Mouse (Mus musculus) bone marrow, adult 2 months (tissue): ENCODE results near the gene Vamp5. TPM values are rescaled to one million over a fixed set of nuclear protein-coding genes. Genes with fewer than 3 reads are reported as not detected.

Source experiments
- H3K27ac ChIP-seq: fragments of 200-500 bp; 2 replicates; pipeline ENCODE4 v1.5.1; 2012; ENCODE audit warnings: low read depth, mild to moderate bottlenecking, control low read depth, inconsistent platforms, low read length; ENCODE audit not compliant: control insufficient read depth, poor library complexity, insufficient read depth
- H3K4me1 ChIP-seq: fragments of 200-500 bp; 2 replicates; pipeline ENCODE4 v1.6.1; 2011; ENCODE audit warnings: low read length; ENCODE audit not compliant: control insufficient read depth, insufficient read depth
- H3K4me3 ChIP-seq: fragments of 200-500 bp; replicated peaks from 2 replicates; pipeline ENCODE3; 2011; ENCODE audit warnings: mild to moderate bottlenecking, low read depth, low read length, control low read depth; ENCODE audit not compliant: control insufficient read depth
- CTCF ChIP-seq: fragments of 200-500 bp; IDR thresholded peaks from 2 replicates; pipeline ENCODE4 v1.5.1; 2011; ENCODE audit warnings: low read length, control low read depth; ENCODE audit not compliant: control insufficient read depth, insufficient read depth
- POLR2A ChIP-seq: fragments of 200-500 bp; IDR thresholded peaks from 2 replicates; pipeline ENCODE4 v1.6.1; 2011; ENCODE audit warnings: low read depth, mild to moderate bottlenecking, control low read depth, low read length, borderline replicate concordance; ENCODE audit not compliant: control insufficient read depth
- WGBS: fragments of 180-500 bp; shearing (Covaris S2); methylation state at CpG from one replicate; pipeline ENCODE4 v1.1.7; 2018; 5-methylcytosine and 5-hydroxymethylcytosine counted together
- polyA plus RNA-seq: library from polyadenylated mRNA; stranded (reverse); fragments of >200 nt; gene quantifications from 2 replicates; pipeline ENCODE4 v1.2.4, GENCODE M21; 2011; ENCODE audit warnings: low replicate concordance; ENCODE audit not compliant: missing spikeins, insufficient read depth, insufficient read length

The Vamp5 gene
- polyA plus RNA-seq, 1 experiment: 96.2 TPM

- Histone ChIP-seq H3K4me3 (no peak overlapping the region), H3K27ac (no peak overlapping the region), H3K4me1 (peaks cover 6% of the 10 kb centered on the region; the same call in 1 of the 2 replicates)
- TF ChIP-seq POLR2A: no peak
- no peak for TF ChIP-seq CTCF
- WGBS: 83% methylated on average over 4 of the region's 4 CpGs
Measured at GRCm38 (mm10) chr6:72373184-72373583, 7.1 kb downstream of the Vamp5 start.

- 50% methylated on average over 1 of the region's 1 CpGs for WGBS
- Histone ChIP-seq H3K27ac (no peak overlapping the region), H3K4me3 (no peak overlapping the region), H3K4me1 (peaks cover 6% of the 10 kb centered on the region; the same call in 1 of the 2 replicates)
- TF ChIP-seq CTCF (no peak), POLR2A (no peak)
Measured at GRCm38 (mm10) chr6:72371571-72371970, 8.7 kb downstream of the Vamp5 start.

- H3K4me3 ChIP-seq: no peak overlapping the region
- H3K27ac ChIP-seq: no peak overlapping the region
- no peak for TF ChIP-seq CTCF
- H3K4me1 ChIP-seq: peaks cover 7% of the 10 kb centered on the region; the same call in 1 of the 2 replicates
- WGBS: 89% methylated on average over 5 of the region's 5 CpGs
Measured at GRCm38 (mm10) chr6:72371147-72371546, 9.1 kb downstream of the Vamp5 start.

GRCm38 (mm10) chr6:72370091-72370490 lies 10.2 kb downstream of the Vamp5 start:
- WGBS: 90% methylated on average over 12 of the region's 12 CpGs
- H3K4me1 ChIP-seq: peaks cover 7% of the 10 kb centered on the region; the same call in 1 of the 2 replicates

GRCm38 (mm10) chr6:72369557-72369956 lies 10.7 kb downstream of the Vamp5 start:
- Histone ChIP-seq H3K4me3 (no peak overlapping the region), H3K4me1 (peaks cover 4% of the 10 kb centered on the region; the same call in 1 of the 2 replicates), H3K27ac (no peak overlapping the region)
- no peak for TF ChIP-seq CTCF
- no peak for TF ChIP-seq POLR2A
- 89% methylated on average over 4 of the region's 4 CpGs for WGBS

More at GRCm38 (mm10) chr6:72370091-72370490, 10.2 kb downstream of the Vamp5 start:
- TF ChIP-seq CTCF: no peak
- no peak for TF ChIP-seq POLR2A
- no peak overlapping the region for H3K4me3 ChIP-seq
- no peak overlapping the region for H3K27ac ChIP-seq

- Histone ChIP-seq H3K27ac (no peak overlapping the region), H3K4me1 (peaks cover 2% of the 10 kb centered on the region; the same call in 1 of the 2 replicates), H3K4me3 (no peak overlapping the region)
- 76% methylated on average over 4 of the region's 4 CpGs for WGBS
- TF ChIP-seq POLR2A (no peak), CTCF (no peak)
Measured at GRCm38 (mm10) chr6:72367460-72367974, 12.8 kb downstream of the Vamp5 start.

- WGBS: 74% methylated on average over 4 of the region's 4 CpGs
- Histone ChIP-seq H3K27ac (no peak within 1 kb of the TSS), H3K4me1 (peaks cover 2% of the 10 kb centered on the region; the same call in 1 of the 2 replicates), H3K4me3 (no peak within 1 kb of the TSS)
- TF ChIP-seq CTCF (no peak), POLR2A (no peak)
Measured at GRCm38 (mm10) chr6:72366844-72367443, 13.3 kb downstream of the Vamp5 start, which contains the start of gene Rnf181. TSS of gene Rnf181 (minus strand) at chr6:72366956.

GRCm38 (mm10) chr6:72366304-72366703 lies 14.0 kb downstream of the Vamp5 start:
- TF ChIP-seq POLR2A: no peak
- TF ChIP-seq CTCF: no peak
- WGBS: 57% methylated on average over 3 of the region's 3 CpGs
- Histone ChIP-seq H3K4me1 (peaks cover 3% of the 10 kb centered on the region; the same call in 1 of the 2 replicates), H3K4me3 (no peak overlapping the region), H3K27ac (no peak overlapping the region)

GRCm38 (mm10) chr6:72364985-72365384 lies 15.3 kb downstream of the Vamp5 start:
- WGBS: 64% methylated on average over 6 of the region's 6 CpGs

More at GRCm38 (mm10) chr6:72364985-72365384, 15.3 kb downstream of the Vamp5 start:
- no peak overlapping the region for H3K4me3 ChIP-seq
- TF ChIP-seq POLR2A (no peak), CTCF (no peak)
- H3K27ac ChIP-seq: no peak overlapping the region
- peaks cover 3% of the 10 kb centered on the region; the same call in 1 of the 2 replicates for H3K4me1 ChIP-seq
